Mouse (Mus musculus) liver, adult 2 months (tissue): ENCODE data around the gene Rsph6a.

Experiments
- CTCF ChIP-seq: fragments of 200-500 bp; IDR thresholded peaks from 2 replicates; pipeline ENCODE4 v1.5.1; 2011; ENCODE audit warnings: low read depth, low read length, control low read depth
- POLR2A ChIP-seq: fragments of 200-500 bp; IDR thresholded peaks from 2 replicates; pipeline ENCODE4 v1.6.1; 2011; ENCODE audit warnings: low read length, control low read depth; ENCODE audit not compliant: insufficient read depth; ENCODE audit errors: extremely low read depth

DNA sequence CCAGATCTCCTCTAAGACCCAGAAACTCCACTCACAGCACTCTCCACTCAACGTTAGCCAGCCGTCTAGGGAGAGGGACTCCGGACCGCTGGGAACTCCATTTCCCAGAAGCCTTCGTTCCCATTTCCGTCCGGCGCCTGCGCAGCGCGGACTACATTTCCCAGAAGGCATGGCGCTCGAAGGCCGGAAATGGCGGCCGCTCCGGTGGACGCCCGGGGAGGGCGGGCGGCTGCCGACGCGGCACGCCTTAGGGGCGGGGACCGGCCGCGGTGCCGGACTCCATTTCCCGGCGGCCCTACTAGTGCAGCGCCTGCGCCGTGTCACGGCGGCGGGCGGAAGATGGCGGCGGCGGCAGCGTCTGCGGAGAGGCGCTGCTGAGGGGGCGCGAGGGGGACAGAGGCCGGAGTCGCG, 30.4 kb upstream of the Rsph6a start, which contains the start of gene Sympk:
- TF ChIP-seq CTCF (no peak), POLR2A (0 out of 2 replicates have a peak, but pooled peaks have one; percentile 33)
